Mouse (Mus musculus): Measurements from ENCODE around the gene Tmem222. TPM values are rescaled to one million over a fixed set of nuclear protein-coding genes. Genes with fewer than 3 reads are reported as not detected.

Gene Tmem222
- total RNA-seq, 2 experiments from 2014 or later: 28.7 to 31.7 TPM

DNA sequence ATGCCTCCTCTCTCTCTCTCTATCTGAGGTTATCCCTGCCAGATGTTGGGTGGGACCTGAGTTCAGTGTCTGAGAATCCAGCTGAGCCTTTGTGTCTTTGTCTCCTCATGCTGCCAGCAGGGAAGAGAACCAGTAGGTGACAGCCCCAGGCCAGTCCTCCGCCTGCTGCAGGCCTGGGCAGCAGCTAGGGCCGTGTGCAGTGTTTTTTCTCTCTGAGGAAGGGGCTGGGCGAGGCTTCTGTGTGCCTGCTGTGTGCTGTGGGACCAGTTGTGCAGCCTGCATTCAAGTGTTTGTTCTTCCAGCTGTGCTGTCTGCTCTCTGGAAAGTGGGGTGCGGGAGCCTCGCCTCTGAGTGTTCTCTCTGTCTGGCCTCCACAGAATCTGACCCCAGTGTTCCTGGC is 53.7 kb downstream of the Tmem222 start:
- DNase-seq: no peak
- intact Hi-C loops (cut with DNase I): no loop called here

DNA sequence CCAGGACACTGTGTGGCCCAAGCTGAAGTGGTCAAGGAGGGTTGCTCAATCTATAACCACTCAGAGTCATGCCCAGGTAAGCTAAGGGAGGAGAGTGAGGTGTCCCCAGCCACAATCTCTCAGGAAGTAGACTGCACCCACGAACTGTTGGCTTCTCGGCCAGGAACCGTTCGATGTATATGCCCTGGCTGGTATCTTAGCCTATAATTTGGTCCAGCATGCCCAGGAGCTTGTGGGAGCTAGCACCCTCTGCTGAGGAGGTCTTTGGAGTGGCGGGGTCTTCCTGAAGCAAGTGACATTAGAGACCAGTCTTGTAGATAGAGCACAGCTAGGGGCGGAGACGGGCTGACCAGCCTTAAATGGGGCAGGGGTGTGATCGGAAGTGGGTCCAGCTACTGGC is 55.9 kb downstream of the Tmem222 start:
- intact Hi-C loops (cut with DNase I): no loop called here
- DNase-seq: no peak

DNA sequence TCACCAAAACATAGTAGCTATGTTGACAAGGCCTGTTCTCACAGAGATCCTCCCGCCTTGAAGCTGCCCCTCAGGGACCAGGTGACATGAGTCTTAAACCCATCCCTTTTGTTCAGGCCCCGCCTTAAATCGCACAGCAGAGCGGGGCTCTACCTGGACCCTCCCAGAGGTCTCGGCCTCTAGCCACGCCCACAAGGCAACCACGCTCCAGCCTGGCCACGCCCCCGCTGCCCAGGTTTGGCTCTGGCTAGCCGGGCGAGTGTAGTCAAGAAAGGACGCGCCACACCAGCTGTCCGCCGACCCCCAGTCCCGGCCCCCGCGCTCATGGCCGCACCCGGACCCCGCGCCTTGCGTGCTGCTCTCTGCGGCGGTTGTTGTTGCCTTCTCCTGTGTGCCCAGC is 56.9 kb downstream of the Tmem222 start:
- intact Hi-C loops (cut with DNase I): no loop called here

DNA sequence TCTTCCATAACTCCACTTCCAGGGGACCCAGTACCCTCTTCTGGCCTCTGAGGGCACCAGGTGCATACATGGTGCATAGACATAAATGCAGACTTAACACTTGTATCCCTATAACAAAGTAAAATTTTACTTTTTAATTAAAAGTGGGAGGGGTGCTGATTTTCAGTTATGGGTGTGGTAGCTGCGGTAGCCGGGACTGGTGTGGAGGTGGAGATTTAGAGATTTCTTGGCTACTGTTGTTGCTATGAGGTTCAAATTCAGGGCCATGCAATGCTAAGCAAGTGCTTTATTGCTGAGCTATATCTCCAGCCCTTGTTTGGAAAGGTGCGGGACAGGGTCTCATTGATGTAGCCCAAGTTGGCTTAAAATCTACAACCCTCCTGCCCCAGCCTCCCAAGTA is 58.8 kb downstream of the Tmem222 start:
- no peak for DNase-seq
- intact Hi-C loops (cut with DNase I): no loop called here

More for the DNA sequence above, 56.9 kb downstream of the Tmem222 start:
- DNase-seq: no peak

DNA sequence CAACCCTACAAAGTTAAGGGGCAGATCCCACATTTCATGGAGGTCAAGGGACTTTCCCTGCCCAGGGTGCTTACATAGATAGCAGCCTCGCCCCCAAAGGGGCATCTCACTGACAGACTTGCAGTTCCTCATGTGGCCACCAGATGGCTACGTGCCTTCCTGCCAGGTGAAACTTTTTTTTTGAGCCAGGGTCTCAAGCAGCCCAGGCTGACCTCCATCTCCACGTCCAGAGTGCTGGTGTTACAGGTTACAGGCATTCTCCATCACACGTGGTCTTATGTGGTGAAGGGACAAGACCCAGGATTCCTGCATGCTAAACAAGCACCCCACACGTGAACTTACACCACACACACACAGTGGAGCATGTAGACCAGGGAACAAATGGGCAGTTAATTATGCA is 60.0 kb downstream of the Tmem222 start:
- intact Hi-C loops (cut with DNase I): loop anchor here (1.0 to 2.0 kb wide), 2 partner anchors 34 to 79 kb away; no protein-coding TSS in a partner anchor
- peak; percentile 61 to 74 for DNase-seq

Other genes with a start within 250 kb of the Tmem222 start
- 100 to 1,000 TPM; 134 to 164 TPM for gene Wasf2, start 147.3 kb downstream of the Tmem222 start, total RNA-seq (2021)
- gene Cd164l2, start 65.7 kb downstream of the Tmem222 start, total RNA-seq (2021): not detected
- gene Gpr3, start 65.3 kb downstream of the Tmem222 start, total RNA-seq (2021): under 1 TPM in 1 of 2 experiments, not detected in 1; 0.12 TPM
- 10 to 100 TPM in 1 of 2 experiments, 1 to 10 TPM in 1; 8.2 to 30.7 TPM for gene Map3k6, start 37.0 kb downstream of the Tmem222 start, total RNA-seq (2021)
- gene Sytl1, start 14.7 kb downstream of the Tmem222 start, total RNA-seq (2021): 1 to 10 TPM in 1 of 2 experiments, under 1 TPM in 1; 0.74 to 1.5 TPM
- gene Wdtc1, start 75.7 kb upstream of the Tmem222 start, total RNA-seq (2021): 10 to 100 TPM; 55.3 to 58.8 TPM
- gene Slc9a1, start 91.9 kb upstream of the Tmem222 start, total RNA-seq (2021): 10 to 100 TPM; 21.4 to 24.2 TPM
- gene Tent5b, start 202.3 kb upstream of the Tmem222 start, total RNA-seq (2021): 1 to 10 TPM in 1 of 2 experiments, under 1 TPM in 1; 0.87 to 8.5 TPM
- gene Trnp1, start 220.8 kb upstream of the Tmem222 start, total RNA-seq (2021): 1 to 10 TPM; 1.6 to 2.8 TPM
- not detected for gene Kdf1, start 241.2 kb upstream of the Tmem222 start, total RNA-seq (2021)

Measured in heart, postnatal 10 days (tissue).